Mouse (Mus musculus) lung, embryonic 15.5 days (tissue): ENCODE results near the gene Cbx3. TPM values are rescaled to one million over a fixed set of nuclear protein-coding genes. Genes with fewer than 3 reads are reported as not detected.

ENCODE experiments used
- ATAC-seq: fragments of 200-750 bp; cut with Nextera tagmentation; 2 replicates; pipeline ENCODE4 v1.8.0; 2017; ENCODE audit warnings: moderate number of reproducible peaks, borderline replicate concordance; ENCODE audit not compliant: low FRiP score, low TSS enrichment; ENCODE audit errors: extremely low read depth
- H3K27ac ChIP-seq: fragments of 300-500 bp; sonication (generic); 2 replicates; pipeline ENCODE4 v1.5.1; 2015; ENCODE audit warnings: moderate library complexity, mild to moderate bottlenecking, inconsistent platforms
- H3K27me3 ChIP-seq: fragments of 300-500 bp; sonication (generic); 2 replicates; pipeline ENCODE4 v1.6.1; 2015; ENCODE audit warnings: inconsistent platforms
- H3K36me3 ChIP-seq: fragments of 300-500 bp; sonication (generic); 2 replicates; pipeline ENCODE4 v1.6.1; 2015; ENCODE audit warnings: inconsistent platforms
- H3K4me1 ChIP-seq: fragments of 300-500 bp; sonication (generic); 2 replicates; pipeline ENCODE4 v1.6.1; 2015; ENCODE audit warnings: inconsistent platforms
- H3K4me2 ChIP-seq: fragments of 300-500 bp; sonication (generic); 2 replicates; pipeline ENCODE4 v1.6.1; 2015; ENCODE audit warnings: inconsistent platforms, mild to moderate bottlenecking, moderate library complexity
- H3K4me3 ChIP-seq: fragments of 300-500 bp; sonication (generic); 2 replicates; pipeline ENCODE4 v1.5.1; 2015; ENCODE audit warnings: mild to moderate bottlenecking, inconsistent platforms
- H3K9ac ChIP-seq: fragments of 300-500 bp; sonication (generic); 2 replicates; pipeline ENCODE4 v1.6.1; 2015; ENCODE audit warnings: inconsistent platforms
- H3K9me3 ChIP-seq: fragments of 300-500 bp; sonication (generic); 2 replicates; pipeline ENCODE4 v1.6.1; 2016; ENCODE audit warnings: inconsistent platforms
- WGBS: fragments of 180-500 bp; shearing (Covaris S2); methylation state at CpG from one replicate; pipeline ENCODE4 v1.1.7; 2015; 5-methylcytosine and 5-hydroxymethylcytosine counted together
- polyA plus RNA-seq: library from polyadenylated mRNA; unstranded; fragments of >200 nt; fragmentation: Nextera tagmentation; extraction: Ambion mirVana; gene quantifications from 2 replicates; pipeline ENCODE4 v1.2.1, GENCODE M21; 2015

The Cbx3 gene
- polyA plus RNA-seq, 1 experiment from 2014 or later, result 501 TPM

GRCm38 (mm10) chr6:51457283-51457682, 12.9 kb upstream of the Cbx3 start:
- ATAC-seq, result no peak
- Histone ChIP-seq H3K4me3 (no peak overlapping the region), H3K27ac (no peak overlapping the region), H3K27me3 (no peaks in the 10 kb centered on the region), H3K4me1 (no peaks in the 10 kb centered on the region), H3K9me3 (no peaks in the 10 kb centered on the region), H3K36me3 (peaks cover 38% of the 10 kb centered on the region), H3K9ac (no peak overlapping the region), H3K4me2 (no peak overlapping the region)
- WGBS, result 65% methylated on average over 3 of the region's 3 CpGs

DNA sequence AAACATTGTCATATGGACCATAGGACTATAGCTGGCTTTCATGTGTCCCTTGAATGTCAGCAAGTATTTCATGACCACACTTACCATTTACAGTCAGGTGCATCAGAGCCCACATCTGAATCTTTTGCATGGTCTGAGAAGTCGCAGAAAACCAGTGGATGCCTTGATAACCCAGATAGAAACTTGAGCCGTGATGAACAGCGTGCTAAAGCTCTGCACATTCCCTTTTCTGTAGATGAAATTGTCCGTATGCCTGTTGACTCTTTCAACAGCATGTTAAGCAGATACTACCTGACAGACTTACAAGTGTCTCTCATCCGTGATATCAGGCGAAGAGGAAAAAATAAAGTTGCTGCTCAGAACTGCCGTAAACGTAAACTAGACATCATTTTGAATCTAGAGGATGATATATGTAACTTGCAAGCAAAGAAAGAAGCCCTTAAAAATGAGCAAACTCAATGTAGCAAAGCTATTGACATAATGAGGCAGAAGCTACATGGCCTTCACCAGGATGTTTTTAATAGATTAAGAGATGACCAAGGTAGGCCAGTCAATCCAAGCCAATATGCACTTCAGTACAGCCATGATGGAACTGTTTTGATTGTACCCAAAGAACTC, 12.3 kb upstream of the Cbx3 start:
- Histone ChIP-seq H3K9ac (no peak overlapping the region), H3K9me3 (no peaks in the 10 kb centered on the region), H3K27me3 (no peaks in the 10 kb centered on the region), H3K27ac (no peak overlapping the region), H3K4me1 (no peaks in the 10 kb centered on the region), H3K4me2 (no peak overlapping the region), H3K4me3 (no peak overlapping the region), H3K36me3 (peaks cover 40% of the 10 kb centered on the region)
- 66% methylated on average over 8 of the region's 8 CpGs for WGBS
- no peak for ATAC-seq

DNA sequence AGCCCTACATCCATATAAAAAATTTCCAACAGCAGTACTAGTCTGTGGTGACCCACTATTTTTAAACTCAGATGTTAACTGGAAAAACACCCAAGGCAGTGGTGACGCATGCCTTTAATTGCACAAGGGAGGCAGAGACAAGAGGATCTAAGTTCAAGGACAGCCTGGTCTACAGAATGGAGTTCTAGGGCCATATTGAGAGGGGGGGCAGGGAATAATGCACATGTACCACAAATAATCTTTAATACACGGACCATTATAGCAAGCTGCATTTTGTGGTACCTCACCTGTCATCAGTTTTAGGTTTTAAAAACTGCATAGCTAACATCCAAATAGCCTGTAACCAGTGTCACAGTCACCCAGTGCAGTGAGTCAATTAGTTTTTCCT, 11.2 kb upstream of the Cbx3 start:
- 43% methylated on average over 2 of the region's 2 CpGs for WGBS
- H3K36me3 ChIP-seq, result peaks cover 51% of the 10 kb centered on the region

GRCm38 (mm10) chr6:51459313-51460020, 10.7 kb upstream of the Cbx3 start:
- H3K4me2 ChIP-seq, result no peak overlapping the region
- peaks cover 55% of the 10 kb centered on the region for H3K36me3 ChIP-seq
- H3K9me3 ChIP-seq, result no peaks in the 10 kb centered on the region
- H3K9ac ChIP-seq, result no peak overlapping the region
- H3K4me1 ChIP-seq, result no peaks in the 10 kb centered on the region
- H3K4me3 ChIP-seq, result no peak overlapping the region
- no peaks in the 10 kb centered on the region for H3K27me3 ChIP-seq
- no peak for ATAC-seq
- WGBS, result 45% methylated on average over 5 of the region's 5 CpGs
- no peak overlapping the region for H3K27ac ChIP-seq

More for the DNA sequence above, 11.2 kb upstream of the Cbx3 start:
- no peak overlapping the region for H3K4me3 ChIP-seq
- no peak overlapping the region for H3K9ac ChIP-seq
- H3K27me3 ChIP-seq, result no peaks in the 10 kb centered on the region
- H3K9me3 ChIP-seq, result no peaks in the 10 kb centered on the region
- H3K4me2 ChIP-seq, result no peak overlapping the region
- no peaks in the 10 kb centered on the region for H3K4me1 ChIP-seq
- no peak overlapping the region for H3K27ac ChIP-seq
- peak; percentile 19; the same call in 1 of the 2 replicates for ATAC-seq

DNA sequence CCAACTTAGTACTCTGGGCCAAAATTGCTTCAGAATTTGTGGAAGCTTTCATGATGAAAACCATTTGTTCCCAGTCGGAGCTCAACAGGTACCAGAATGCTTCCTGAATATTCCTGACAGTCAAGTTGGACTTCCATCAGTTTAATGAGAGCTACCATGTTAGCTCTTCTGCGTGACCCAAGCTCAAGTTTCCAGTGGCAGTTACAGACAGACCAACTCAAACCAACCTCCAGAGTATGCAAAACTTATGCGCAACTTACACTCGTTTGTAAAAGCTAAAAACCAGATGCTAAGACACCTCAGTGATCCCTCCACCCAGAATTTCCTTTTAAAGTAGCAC, 10.2 kb upstream of the Cbx3 start:
- WGBS, result 70% methylated on average over 4 of the region's 4 CpGs
- Histone ChIP-seq H3K27me3 (no peaks in the 10 kb centered on the region), H3K4me3 (no peak overlapping the region), H3K27ac (no peak overlapping the region), H3K4me2 (no peak overlapping the region), H3K9ac (no peak overlapping the region), H3K36me3 (peaks cover 58% of the 10 kb centered on the region), H3K9me3 (no peaks in the 10 kb centered on the region), H3K4me1 (no peaks in the 10 kb centered on the region)
- no peak for ATAC-seq

- H3K9me3 ChIP-seq, result no peaks in the 10 kb centered on the region
- H3K4me2 ChIP-seq, result no peak overlapping the region
- H3K27me3 ChIP-seq, result no peaks in the 10 kb centered on the region
- 75% methylated on average over 3 of the region's 3 CpGs for WGBS
- H3K4me1 ChIP-seq, result peaks cover under 1% of the 10 kb centered on the region; the same call in 1 of the 2 replicates
- no peak overlapping the region for H3K9ac ChIP-seq
- no peak overlapping the region for H3K27ac ChIP-seq
- H3K36me3 ChIP-seq, result peaks cover 61% of the 10 kb centered on the region
- H3K4me3 ChIP-seq, result no peak overlapping the region
- ATAC-seq, result no peak
These were observed 9.8 kb upstream of the Cbx3 start for GRCm38 (mm10) chr6:51460363-51460762.

DNA sequence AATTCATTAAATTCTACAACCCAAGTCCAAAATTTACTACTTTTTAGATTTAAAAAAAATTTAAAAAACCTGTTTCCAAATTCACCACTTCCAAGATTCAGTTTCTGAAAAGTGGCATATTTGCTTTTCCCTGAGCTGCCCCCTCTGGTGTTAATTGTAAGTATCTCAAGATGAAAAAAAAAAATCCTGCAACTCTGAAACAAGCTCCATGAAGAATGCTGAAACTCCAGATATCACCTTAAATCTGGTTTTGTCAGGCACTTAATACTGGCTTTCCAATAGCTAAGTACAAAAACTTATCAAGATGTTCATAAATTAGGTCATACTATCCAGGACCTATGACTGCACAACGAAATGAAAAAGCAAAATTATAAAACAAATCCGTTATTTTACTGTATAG, 2.5 kb upstream of the Cbx3 start:
- H3K9me3 ChIP-seq, result no peaks in the 10 kb centered on the region
- peak overlapping the region; percentile 76 for H3K4me3 ChIP-seq
- peaks cover 39% of the 10 kb centered on the region for H3K36me3 ChIP-seq
- H3K4me1 ChIP-seq, result peaks cover 26% of the 10 kb centered on the region
- H3K27me3 ChIP-seq, result no peaks in the 10 kb centered on the region
- ATAC-seq, result no peak
- H3K9ac ChIP-seq, result peak overlapping the region; percentile 37
- WGBS, result 0% methylated on average over 2 of the region's 2 CpGs
- H3K4me2 ChIP-seq, result peak overlapping the region; percentile 62
- H3K27ac ChIP-seq, result no peak overlapping the region

DNA sequence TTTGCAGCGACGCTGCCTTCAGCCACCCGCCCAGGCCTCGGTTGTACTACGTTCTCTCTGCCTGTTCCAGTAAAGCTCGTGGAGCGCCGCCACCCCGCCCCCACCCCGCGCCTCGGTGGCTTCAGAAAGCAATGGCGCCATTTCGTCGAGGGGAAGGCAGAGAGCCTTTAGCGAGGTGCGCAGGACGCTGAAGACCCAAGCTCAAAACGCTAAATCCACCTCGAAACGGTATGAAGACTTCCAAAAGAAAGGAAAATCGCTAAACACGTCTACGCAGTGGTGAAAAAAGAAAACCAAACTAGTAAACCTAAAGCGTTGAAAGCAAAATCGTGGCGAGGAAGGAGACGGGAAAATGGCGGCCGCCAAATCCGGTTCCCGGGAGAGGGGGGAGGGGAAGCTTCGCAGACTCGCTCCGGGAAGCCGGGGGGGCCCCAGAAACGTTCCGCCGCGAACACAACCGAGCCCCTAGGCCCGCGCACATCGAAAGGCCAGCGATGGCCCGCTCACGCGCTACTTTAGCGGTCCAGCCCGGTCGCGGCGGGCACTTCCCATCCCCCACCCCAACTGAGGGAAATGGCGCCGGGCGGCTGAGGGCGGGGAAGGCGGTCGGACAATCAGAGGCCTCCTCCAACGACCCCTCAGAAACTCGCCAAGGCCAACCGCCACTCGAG, 1.1 kb upstream of the Cbx3 start:
- Histone ChIP-seq H3K4me2 (peak overlapping the region; percentile 38), H3K27ac (peak overlapping the region; percentile 99), H3K4me1 (peaks cover 34% of the 10 kb centered on the region), H3K4me3 (peak overlapping the region; percentile 76), H3K9me3 (no peaks in the 10 kb centered on the region), H3K9ac (peak overlapping the region; percentile 97), H3K36me3 (peaks cover 38% of the 10 kb centered on the region), H3K27me3 (no peaks in the 10 kb centered on the region)
- peak; percentile 36; the same call in 1 of the 2 replicates for ATAC-seq
- WGBS, result under 1% methylated on average over 63 of the region's 63 CpGs

DNA sequence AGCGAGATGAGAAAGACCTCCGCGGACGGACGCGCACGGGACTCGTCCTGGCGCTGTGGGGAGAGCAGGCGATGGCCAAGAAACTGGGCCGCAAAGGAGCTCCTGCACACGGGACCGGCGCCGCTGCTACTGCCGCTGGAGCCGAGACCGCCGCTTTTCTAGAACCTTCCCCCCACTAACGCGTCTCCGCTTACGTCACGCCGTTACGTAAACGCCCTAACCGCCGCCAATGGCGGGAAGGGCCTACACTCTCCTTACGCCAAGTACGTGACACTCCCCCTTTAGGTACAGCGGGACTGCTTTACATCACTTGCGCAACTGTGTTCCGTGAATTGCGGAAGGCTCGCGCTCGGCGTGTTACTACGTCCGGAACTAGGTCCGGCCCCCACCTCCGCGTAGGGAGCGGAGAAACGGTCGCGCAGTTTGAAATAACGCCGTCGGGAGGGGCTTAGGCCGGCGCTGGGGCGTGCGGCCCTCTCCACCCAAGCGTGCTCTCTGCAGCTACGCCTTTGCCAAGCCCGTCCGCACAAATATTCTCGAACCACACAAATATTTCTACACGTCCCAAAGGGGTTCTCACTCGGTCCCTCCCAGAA, 347 bp upstream of the Cbx3 start, which contains the start of gene Hnrnpa2b1:
TSS of gene Hnrnpa2b1 (minus strand) at position 180 of the 596 bp plus-strand sequence.
- Histone ChIP-seq H3K36me3 (peaks cover 40% of the 10 kb centered on the region), H3K4me2 (peak within 1 kb of the TSS; percentile 47), H3K4me3 (peak within 1 kb of the TSS; percentile 76), H3K4me1 (peaks cover 34% of the 10 kb centered on the region), H3K27ac (peak within 1 kb of the TSS; percentile 99), H3K9me3 (no peaks in the 10 kb centered on the region), H3K9ac (peak within 1 kb of the TSS; percentile 100), H3K27me3 (no peaks in the 10 kb centered on the region)
- peak; percentile 91 for ATAC-seq
- under 1% methylated on average over 63 of the region's 63 CpGs for WGBS

- H3K4me2 ChIP-seq, result peak overlapping the region; percentile 65
- whole genome bisulfite sequencing, result under 1% methylated on average over 10 of the region's 10 CpGs
- H3K9me3 ChIP-seq, result no peaks in the 10 kb centered on the region
- peaks cover 26% of the 10 kb centered on the region for H3K4me1 ChIP-seq
- no peaks in the 10 kb centered on the region for H3K27me3 ChIP-seq
- peak overlapping the region; percentile 76 for H3K4me3 ChIP-seq
- ATAC-seq, result no peak
- peaks cover 39% of the 10 kb centered on the region for H3K36me3 ChIP-seq
- H3K9ac ChIP-seq, result peak overlapping the region; percentile 100
- peak overlapping the region; percentile 99 for H3K27ac ChIP-seq
These were observed 982 bp downstream of the Cbx3 start for GRCm38 (mm10) chr6:51471179-51471505.

- peaks cover 39% of the 10 kb centered on the region for H3K36me3 ChIP-seq
- WGBS, result 4% methylated on average over 3 of the region's 3 CpGs
- no peak for ATAC-seq
- H3K4me2 ChIP-seq, result peak overlapping the region; percentile 65
- peaks cover 20% of the 10 kb centered on the region for H3K4me1 ChIP-seq
- H3K9ac ChIP-seq, result peak overlapping the region; percentile 43
- H3K9me3 ChIP-seq, result no peaks in the 10 kb centered on the region
- H3K4me3 ChIP-seq, result peak overlapping the region; percentile 76
- H3K27ac ChIP-seq, result no peak overlapping the region
- H3K27me3 ChIP-seq, result no peaks in the 10 kb centered on the region
These were observed 1.6 kb downstream of the Cbx3 start for GRCm38 (mm10) chr6:51471782-51472181.

DNA sequence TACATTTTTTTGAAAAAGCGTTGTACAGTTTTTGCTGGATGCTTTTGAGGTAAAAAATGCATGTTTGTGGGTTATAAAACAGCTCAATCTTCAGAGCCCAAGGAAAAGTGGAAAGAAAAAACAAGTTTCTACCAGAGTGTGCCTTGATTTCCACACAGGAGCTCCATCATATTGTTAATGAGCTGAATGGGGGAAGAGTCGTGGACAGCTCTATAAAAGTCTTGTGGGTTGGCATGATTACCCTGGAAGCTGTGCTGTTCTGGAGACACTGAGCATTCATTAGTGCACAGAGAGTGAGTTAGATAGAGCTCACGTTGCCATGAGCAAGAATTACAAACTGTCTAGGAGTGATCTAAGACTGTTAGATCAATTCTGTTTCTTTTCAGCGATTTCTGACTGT, 2.1 kb downstream of the Cbx3 start:
- peaks cover 40% of the 10 kb centered on the region for H3K36me3 ChIP-seq
- H3K9ac ChIP-seq, result peak overlapping the region; percentile 43
- peak overlapping the region; percentile 65 for H3K4me2 ChIP-seq
- H3K27me3 ChIP-seq, result no peaks in the 10 kb centered on the region
- WGBS, result 30% methylated on average over 4 of the region's 4 CpGs
- no peak overlapping the region for H3K27ac ChIP-seq
- H3K4me3 ChIP-seq, result peak overlapping the region; percentile 76
- no peaks in the 10 kb centered on the region for H3K9me3 ChIP-seq
- ATAC-seq, result no peak
- peaks cover 17% of the 10 kb centered on the region for H3K4me1 ChIP-seq
